ENCODE assay signal across 8 mouse cellular contexts in the genomic region with DNA sequence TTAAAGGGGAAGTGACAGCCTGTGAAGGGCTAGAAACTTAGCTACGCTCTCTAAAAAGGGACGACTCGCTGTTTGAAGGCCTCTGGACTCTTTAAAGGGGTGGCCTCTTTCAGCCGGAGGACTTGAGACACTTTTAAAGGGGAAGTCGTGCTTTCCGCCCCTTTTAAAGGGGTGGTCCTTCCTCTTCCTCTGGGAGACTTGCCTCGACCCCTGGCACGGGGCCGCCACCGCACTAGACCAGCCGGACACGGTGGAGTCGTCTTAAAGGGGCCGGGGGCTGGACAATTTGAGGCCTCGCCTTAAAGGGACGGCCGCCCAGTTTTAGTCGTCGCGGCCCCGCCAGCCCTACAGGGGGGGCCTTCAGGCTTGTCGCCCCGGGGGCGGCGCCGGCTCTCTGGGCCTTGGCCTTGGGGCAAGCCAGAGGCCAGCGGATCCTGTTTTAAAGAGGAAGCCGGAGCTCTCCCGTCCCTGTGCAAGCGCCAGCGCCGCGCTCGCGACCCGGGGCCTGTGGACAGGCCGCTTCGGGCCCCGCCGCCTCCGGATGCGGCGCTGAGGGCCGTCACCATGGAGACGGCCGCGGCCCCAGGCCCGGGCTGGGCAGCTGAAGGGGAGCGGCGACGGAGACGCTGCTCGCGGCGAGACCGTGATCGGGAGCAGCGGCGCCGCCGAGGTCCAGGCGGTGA. TPM values are rescaled to one million over a fixed set of nuclear protein-coding genes. Genes with fewer than 3 reads are reported as not detected.
DNase-seq lines count a peak whose midpoint lies in the region; ATAC-seq and TF ChIP-seq lines count a peak whose summit lies in the region.

A gene (plus strand): TSS at position 565 of the 683 bp plus-strand sequence.

- no peaks in the 10 kb centered on the region for H3K27me3 ChIP-seq in hindbrain, embryonic 16.5 days (replicated peaks; ENCODE audit: control insufficient read depth, insufficient read depth, low read length)

- peak within 1 kb of the TSS; percentile 52 for H3K4me3 ChIP-seq in cortical plate, adult 2 months (ENCODE audit: insufficient read depth, low read length)
- peak within 1 kb of the TSS; percentile 85 for H3K4me3 ChIP-seq in gastrocnemius, adult 2 months
- H3K4me3 ChIP-seq in hindbrain, embryonic 16.5 days (ENCODE audit: low read length): peak within 1 kb of the TSS; percentile 99

- TF ChIP-seq POLR2A in cortical plate, adult 2 months (IDR thresholded peaks at IDR 0.05; ENCODE audit: extremely low read depth, insufficient read depth, low read length): peak; percentile 27

- H3K9ac ChIP-seq in hindbrain, embryonic 16.5 days (ENCODE audit: low read depth, low read length): peak within 1 kb of the TSS; percentile 95

- intact Hi-C loops in gastrocnemius, adult 2 months (cut with DNase I): loop anchor here (2.0 to 10.0 kb wide), 2 partner anchors 32 to 114 kb away; a partner anchor contains a TSS

- H3K9me3 ChIP-seq in hindbrain, embryonic 16.5 days (ENCODE audit: control insufficient read depth, low read length): no peaks in the 10 kb centered on the region

- ATAC-seq in hindbrain, embryonic 16.5 days: peak; percentile 83

- peak within 1 kb of the TSS; percentile 99 for H3K4me2 ChIP-seq in hindbrain, embryonic 16.5 days (ENCODE audit: low read length)

- peak within 1 kb of the TSS; percentile 90 for H3K27ac ChIP-seq in cortical plate, adult 2 months (ENCODE audit: insufficient read depth, low read length)
- peak within 1 kb of the TSS; percentile 94 for H3K27ac ChIP-seq in gastrocnemius, adult 2 months
- peak within 1 kb of the TSS; percentile 98 for H3K27ac ChIP-seq in hindbrain, embryonic 16.5 days (ENCODE audit: low read depth, low read length)

- 0% methylated on average over 60 of the region's 62 CpGs for WGBS in hindbrain, embryonic 16.5 days

- no peak for TF ChIP-seq CTCF in cortical plate, adult 2 months (IDR thresholded peaks at IDR 0.05; ENCODE audit: extremely low read depth, insufficient read depth, low read length)
- no peak for TF ChIP-seq CTCF in gastrocnemius, adult 2 months (IDR thresholded peaks at IDR 0.05)

- H3K36me3 ChIP-seq in hindbrain, embryonic 16.5 days (ENCODE audit: control insufficient read depth, insufficient read depth, low read length): peaks cover 42% of the 10 kb centered on the region

- H3K4me1 ChIP-seq in cortical plate, adult 2 months (ENCODE audit: control insufficient read depth, insufficient read depth, low read length): peaks cover 3% of the 10 kb centered on the region; the same call in 1 of the 2 replicates
- H3K4me1 ChIP-seq in hindbrain, embryonic 16.5 days (ENCODE audit: control insufficient read depth, insufficient read depth, low read depth, low read length): peaks cover 23% of the 10 kb centered on the region

- peak; percentile 96 for DNase-seq in adipocyte (ENCODE audit: low spot score)
- peak; percentile 99 for DNase-seq in gastrocnemius, adult 2 months
- peak; percentile 93 for DNase-seq in left cerebral cortex, adult 11 months (ENCODE audit: low spot score)
- peak; percentile 99 for DNase-seq in lung, postnatal 36 days
- DNase-seq in right cerebral cortex, adult 18-20 months: peak; percentile 93
- DNase-seq in yolk sac, embryonic 10.5 days (ENCODE audit: low spot score): peak; percentile 96

RNA-seq across cellular contexts. Expression of the gene that starts here (rescaled TPM):
- 26.6 and 27.1 TPM in 2 replicates for polyA plus RNA-seq in cortical plate, adult 2 months (2012; rRNA removed)
- 10 to 100 TPM; 24.1 to 24.7 TPM for total RNA-seq in gastrocnemius, adult 2 months (2021)
- polyA plus RNA-seq in hindbrain, embryonic 16.5 days (2015; fragmentation: Nextera tagmentation; extraction: Ambion mirVana): 10.2 and 12.6 TPM in 2 replicates

Comparison
In these comparisons a context has a peak if more than half of its experiments do, and no peak if none do; other contexts are left out.
1. Peak in every context shown above with its lines: DNase-seq, ATAC-seq, H3K4me3 ChIP-seq and H3K27ac ChIP-seq.